Mouse (Mus musculus): Measurements from ENCODE around the gene Ucp3. TPM values are rescaled to one million over a fixed set of nuclear protein-coding genes. Genes with fewer than 3 reads are reported as not detected.

The Ucp3 gene
- polyA plus RNA-seq, 1 experiment from 2014 or later = 0.10 TPM

- no peaks in the 10 kb centered on the region for H3K9me3 ChIP-seq (replicated peaks)
- WGBS (ENCODE audit: insufficient replicate concordance) = 55% methylated on average over 2 of the region's 2 CpGs
- peak overlapping the region; percentile 84 for H3K27ac ChIP-seq
- H3K9ac ChIP-seq = peak overlapping the region; percentile 39
- H3K27me3 ChIP-seq (replicated peaks) = no peaks in the 10 kb centered on the region
- H3K36me3 ChIP-seq = peaks cover 38% of the 10 kb centered on the region
- no peak for ATAC-seq
- peaks cover 83% of the 10 kb centered on the region for H3K4me1 ChIP-seq
- H3K4me2 ChIP-seq = no peak overlapping the region
- no peak overlapping the region for H3K4me3 ChIP-seq
Measured at GRCm38 (mm10) chr7:100501844-100502373, 29.1 kb downstream of the Ucp3 start.

- ATAC-seq = peak; percentile 17
- Histone ChIP-seq H3K4me1 (peaks cover 78% of the 10 kb centered on the region), H3K27me3 (replicated peaks) (no peaks in the 10 kb centered on the region), H3K9ac (peak overlapping the region; percentile 39), H3K27ac (peak overlapping the region; percentile 84), H3K36me3 (peaks cover 33% of the 10 kb centered on the region), H3K4me3 (no peak overlapping the region), H3K4me2 (no peak overlapping the region), H3K9me3 (replicated peaks) (no peaks in the 10 kb centered on the region)
- WGBS (ENCODE audit: insufficient replicate concordance) = 56% methylated on average over 7 of the region's 7 CpGs
Measured at GRCm38 (mm10) chr7:100502374-100502922, 29.7 kb downstream of the Ucp3 start.

GRCm38 (mm10) chr7:100503076-100503475, 30.3 kb downstream of the Ucp3 start:
- H3K27ac ChIP-seq = peak overlapping the region; percentile 84
- WGBS (ENCODE audit: insufficient replicate concordance) = 39% methylated on average over 5 of the region's 5 CpGs

DNA sequence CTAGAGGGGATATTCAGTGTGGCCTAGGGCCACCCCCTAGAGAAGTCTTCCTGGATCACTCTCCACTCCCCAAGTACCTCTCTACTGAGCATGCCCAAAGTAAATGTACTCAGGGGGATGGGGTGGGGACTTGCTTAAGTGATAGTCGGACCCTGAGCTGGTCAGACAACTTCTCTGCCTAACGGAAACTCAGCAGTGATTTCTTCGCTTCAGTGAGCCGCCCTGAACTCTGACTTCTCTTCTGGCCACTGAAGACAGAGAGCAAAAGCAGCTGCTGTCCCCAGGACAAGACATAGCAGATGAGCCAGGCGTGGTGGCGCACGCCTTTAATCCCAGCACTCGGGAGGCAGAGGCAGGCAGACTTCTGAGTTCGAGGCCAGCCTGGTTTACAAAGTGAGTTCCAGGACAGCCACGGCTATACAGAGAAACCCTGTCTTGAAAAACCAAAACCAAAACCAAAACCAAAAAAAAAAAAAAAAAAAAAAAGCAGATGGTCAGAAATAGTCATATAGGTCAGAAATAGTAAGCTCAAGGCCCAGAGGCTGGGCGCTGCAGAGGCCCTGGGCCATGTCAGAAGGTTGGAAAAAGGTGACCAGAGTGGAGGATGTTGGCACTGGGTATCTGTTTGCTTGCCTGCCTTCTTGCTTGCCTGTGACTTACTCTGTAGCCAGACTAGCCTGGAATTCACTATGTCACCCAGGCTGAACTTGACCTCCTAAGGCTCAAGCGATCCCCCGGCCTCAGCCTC, 32.1 kb downstream of the Ucp3 start:
- peaks cover 53% of the 10 kb centered on the region for H3K4me1 ChIP-seq
- H3K27ac ChIP-seq = no peak overlapping the region
- no peak overlapping the region for H3K4me2 ChIP-seq
- ATAC-seq = no peak
- 75% methylated on average over 13 of the region's 13 CpGs for WGBS (ENCODE audit: insufficient replicate concordance)
- no peaks in the 10 kb centered on the region for H3K9me3 ChIP-seq (replicated peaks)
- peaks cover 8% of the 10 kb centered on the region for H3K36me3 ChIP-seq
- no peak overlapping the region for H3K9ac ChIP-seq
- peaks cover 15% of the 10 kb centered on the region for H3K27me3 ChIP-seq (replicated peaks)
- no peak overlapping the region for H3K4me3 ChIP-seq

More at GRCm38 (mm10) chr7:100503076-100503475, 30.3 kb downstream of the Ucp3 start:
- ATAC-seq = peak; percentile 13; the same call in 1 of the 2 replicates
- Histone ChIP-seq H3K36me3 (peaks cover 27% of the 10 kb centered on the region), H3K4me3 (no peak overlapping the region), H3K9me3 (replicated peaks) (no peaks in the 10 kb centered on the region), H3K4me1 (peaks cover 72% of the 10 kb centered on the region), H3K9ac (0 out of 2 replicates have a peak overlapping the region, but pooled peaks have one; percentile 39), H3K27me3 (replicated peaks) (peaks cover 3% of the 10 kb centered on the region; the same call in 1 of the 2 replicates), H3K4me2 (no peak overlapping the region)

DNA sequence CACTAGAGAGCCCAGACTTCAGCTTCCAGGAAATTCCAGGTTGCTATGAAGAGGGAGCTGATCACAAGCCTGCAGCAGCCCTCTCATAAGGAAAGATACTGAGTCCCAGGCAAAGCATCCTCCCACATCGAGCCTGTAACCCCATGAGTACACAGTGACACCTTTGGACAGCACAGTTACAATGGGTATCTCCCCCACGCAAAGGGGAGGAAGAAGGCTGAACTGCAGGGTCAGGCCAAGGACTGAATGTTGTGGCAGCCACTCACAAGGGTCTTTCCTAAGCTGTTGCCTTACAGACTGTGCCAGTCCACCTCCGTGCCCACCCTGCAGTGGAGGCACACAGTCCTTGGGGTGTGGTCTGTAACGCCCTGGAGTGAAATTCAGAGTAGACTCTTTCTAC, 33.7 kb downstream of the Ucp3 start:
- ATAC-seq = no peak
- WGBS (ENCODE audit: insufficient replicate concordance) = 64% methylated on average over 4 of the region's 4 CpGs
- Histone ChIP-seq H3K27me3 (replicated peaks) (peaks cover 28% of the 10 kb centered on the region), H3K27ac (no peak overlapping the region), H3K36me3 (no peaks in the 10 kb centered on the region), H3K4me2 (no peak overlapping the region), H3K9me3 (replicated peaks) (no peaks in the 10 kb centered on the region), H3K4me3 (no peak overlapping the region), H3K9ac (no peak overlapping the region), H3K4me1 (peaks cover 38% of the 10 kb centered on the region)

DNA sequence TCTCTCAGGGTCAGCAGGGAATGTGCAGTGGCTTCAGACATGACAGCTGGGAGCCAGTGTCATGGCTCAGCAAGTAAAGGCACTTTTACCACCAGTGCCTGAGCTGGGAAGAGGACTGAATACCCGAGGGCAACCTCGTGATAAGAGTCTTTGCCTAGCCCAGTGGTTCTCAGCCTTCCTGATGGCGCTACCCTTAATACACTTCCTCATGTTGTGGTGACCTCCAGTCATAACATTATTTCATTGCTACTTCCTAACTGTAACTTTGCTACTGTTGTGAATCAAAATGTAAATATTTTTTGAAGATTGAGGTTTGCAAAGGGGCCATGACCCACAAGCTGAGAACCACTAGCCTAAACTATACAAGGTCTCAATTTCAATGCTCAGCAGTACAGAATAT, 35.9 kb downstream of the Ucp3 start:
- H3K27ac ChIP-seq = no peak overlapping the region
- H3K9ac ChIP-seq = no peak overlapping the region
- peaks cover 49% of the 10 kb centered on the region for H3K27me3 ChIP-seq (replicated peaks)
- no peaks in the 10 kb centered on the region for H3K9me3 ChIP-seq (replicated peaks)
- 23% methylated on average over 3 of the region's 3 CpGs for WGBS (ENCODE audit: insufficient replicate concordance)
- peaks cover 16% of the 10 kb centered on the region for H3K4me1 ChIP-seq
- no peak overlapping the region for H3K4me2 ChIP-seq
- H3K36me3 ChIP-seq = no peaks in the 10 kb centered on the region
- no peak for ATAC-seq
- no peak overlapping the region for H3K4me3 ChIP-seq

DNA sequence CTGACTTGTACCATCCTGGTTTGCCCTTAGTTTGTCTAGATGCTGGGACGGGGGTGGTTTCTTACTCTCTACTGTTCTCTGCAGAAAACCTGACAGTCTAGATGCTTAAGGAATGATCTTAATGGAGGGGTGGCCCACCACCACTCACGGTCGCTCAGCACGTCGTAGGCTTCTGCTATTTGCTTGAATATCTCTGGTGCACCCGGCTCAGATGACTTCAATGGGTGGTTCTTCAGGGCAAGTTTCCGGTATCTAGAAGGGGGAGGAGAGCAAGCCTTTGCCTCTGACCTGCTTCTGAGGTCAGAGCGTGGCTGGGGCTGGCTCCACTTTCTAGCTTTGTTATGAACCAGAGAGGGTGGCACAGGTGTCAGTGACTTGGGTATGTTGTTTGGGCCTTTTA, 38.8 kb downstream of the Ucp3 start:
- Histone ChIP-seq H3K27me3 (replicated peaks) (peaks cover 62% of the 10 kb centered on the region), H3K27ac (no peak overlapping the region), H3K9me3 (replicated peaks) (no peaks in the 10 kb centered on the region), H3K4me1 (0 out of 2 replicates have a peak, but pooled peaks cover 2% of the 10 kb centered on the region), H3K9ac (no peak overlapping the region), H3K4me2 (no peak overlapping the region), H3K4me3 (no peak overlapping the region), H3K36me3 (no peaks in the 10 kb centered on the region)
- 53% methylated on average over 8 of the region's 8 CpGs for WGBS (ENCODE audit: insufficient replicate concordance)
- ATAC-seq = no peak

GRCm38 (mm10) chr7:100514573-100514972, 41.8 kb downstream of the Ucp3 start, which contains the start of gene Dnajb13:
Gene Dnajb13, minus strand, starts transcription at chr7:100514960.
- no peak for ATAC-seq
- H3K9me3 ChIP-seq (replicated peaks) = no peaks in the 10 kb centered on the region
- no peak within 1 kb of the TSS for H3K4me2 ChIP-seq
- peaks cover 49% of the 10 kb centered on the region for H3K27me3 ChIP-seq (replicated peaks)
- H3K9ac ChIP-seq = no peak within 1 kb of the TSS
- no peak within 1 kb of the TSS for H3K4me3 ChIP-seq
- 50% methylated on average over 11 of the region's 11 CpGs for WGBS (ENCODE audit: insufficient replicate concordance)
- no peaks in the 10 kb centered on the region for H3K4me1 ChIP-seq
- H3K27ac ChIP-seq = no peak within 1 kb of the TSS
- no peaks in the 10 kb centered on the region for H3K36me3 ChIP-seq

DNA sequence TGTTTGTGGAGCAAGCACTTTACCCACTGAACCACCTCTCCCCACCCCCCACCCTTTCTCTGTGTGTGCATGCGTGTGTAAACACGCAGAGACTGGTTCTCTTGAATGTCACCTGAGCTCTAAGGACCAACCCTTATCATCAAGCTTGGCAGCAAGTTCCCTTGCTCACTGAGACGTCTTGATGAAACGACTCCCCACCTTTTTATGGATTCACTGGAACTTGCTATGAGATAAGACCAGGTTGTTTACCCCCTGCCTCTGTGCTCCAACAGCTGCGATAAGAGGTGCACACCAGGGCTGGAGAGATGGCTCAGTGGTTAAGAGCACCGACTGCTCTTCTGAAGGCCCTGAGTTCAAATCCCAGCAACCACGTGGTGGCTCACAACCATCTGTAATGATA, 47.4 kb downstream of the Ucp3 start:
- no peak overlapping the region for H3K4me3 ChIP-seq
- no peaks in the 10 kb centered on the region for H3K4me1 ChIP-seq
- H3K9me3 ChIP-seq (replicated peaks) = no peaks in the 10 kb centered on the region
- H3K27me3 ChIP-seq (replicated peaks) = no peaks in the 10 kb centered on the region
- H3K36me3 ChIP-seq = no peaks in the 10 kb centered on the region
- WGBS (ENCODE audit: insufficient replicate concordance) = 48% methylated on average over 7 of the region's 7 CpGs
- no peak for ATAC-seq
- no peak overlapping the region for H3K4me2 ChIP-seq
- H3K27ac ChIP-seq = no peak overlapping the region
- no peak overlapping the region for H3K9ac ChIP-seq

GRCm38 (mm10) chr7:100520663-100521285, 48.0 kb downstream of the Ucp3 start:
- H3K27me3 ChIP-seq (replicated peaks) = no peaks in the 10 kb centered on the region
- no peak overlapping the region for H3K4me3 ChIP-seq
- H3K27ac ChIP-seq = no peak overlapping the region
- ATAC-seq = no peak
- H3K4me2 ChIP-seq = no peak overlapping the region
- H3K9ac ChIP-seq = no peak overlapping the region
- no peaks in the 10 kb centered on the region for H3K36me3 ChIP-seq
- H3K4me1 ChIP-seq = no peaks in the 10 kb centered on the region
- no peaks in the 10 kb centered on the region for H3K9me3 ChIP-seq (replicated peaks)
- WGBS (ENCODE audit: insufficient replicate concordance) = 21% methylated on average over 10 of the region's 10 CpGs

- no peaks in the 10 kb centered on the region for H3K4me1 ChIP-seq
- H3K4me2 ChIP-seq = no peak overlapping the region
- H3K36me3 ChIP-seq = no peaks in the 10 kb centered on the region
- no peak for ATAC-seq
- H3K27ac ChIP-seq = no peak overlapping the region
- WGBS (ENCODE audit: insufficient replicate concordance) = 64% methylated on average over 3 of the region's 3 CpGs
- H3K9me3 ChIP-seq (replicated peaks) = no peaks in the 10 kb centered on the region
- H3K27me3 ChIP-seq (replicated peaks) = no peaks in the 10 kb centered on the region
- no peak overlapping the region for H3K9ac ChIP-seq
- no peak overlapping the region for H3K4me3 ChIP-seq
Measured at GRCm38 (mm10) chr7:100522222-100522621, 49.4 kb downstream of the Ucp3 start.

GRCm38 (mm10) chr7:100524669-100525068, 51.9 kb downstream of the Ucp3 start:
- H3K27ac ChIP-seq = no peak overlapping the region
- no peaks in the 10 kb centered on the region for H3K27me3 ChIP-seq (replicated peaks)
- no peak overlapping the region for H3K9ac ChIP-seq
- WGBS (ENCODE audit: insufficient replicate concordance) = 40% methylated on average over 8 of the region's 8 CpGs
- H3K4me1 ChIP-seq = no peaks in the 10 kb centered on the region
- H3K36me3 ChIP-seq = no peaks in the 10 kb centered on the region
- no peaks in the 10 kb centered on the region for H3K9me3 ChIP-seq (replicated peaks)
- no peak for ATAC-seq
- no peak overlapping the region for H3K4me3 ChIP-seq
- no peak overlapping the region for H3K4me2 ChIP-seq

Data from liver, embryonic 12.5 days (tissue).